19 mouse cellular contexts compared by ENCODE assay signal in the genomic region with DNA sequence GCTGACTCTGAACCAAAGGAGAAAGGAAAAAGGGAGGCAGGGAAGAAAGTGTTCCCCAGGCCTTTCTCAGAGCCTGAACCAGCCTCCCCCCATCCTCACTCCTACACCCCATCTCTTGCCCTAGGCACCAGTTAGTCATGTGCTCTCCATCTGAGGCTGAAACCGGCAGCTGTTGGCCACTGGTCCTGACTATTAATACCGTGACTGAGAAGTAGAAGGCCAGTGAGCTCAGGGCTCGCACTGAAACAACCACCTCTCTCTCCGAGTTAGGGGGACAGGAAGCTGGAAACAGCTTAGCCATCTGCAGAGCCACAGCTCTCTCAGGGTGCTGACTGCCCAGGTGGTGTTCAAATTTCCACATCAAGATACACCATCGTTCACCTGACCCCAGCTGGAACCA. TPM values are rescaled to one million over a fixed set of nuclear protein-coding genes. Genes with fewer than 3 reads are reported as not detected.
A peak's percentile ranks its signal among the peaks of the same experiment; 100 is the strongest.
DNase-seq lines count a peak whose midpoint lies in the region; ATAC-seq and TF ChIP-seq lines count a peak whose summit lies in the region.
"Had no signal": no experiment of that assay in that cellular context is flagged by ENCODE, and none has a peak within 500 bp of the region (broad histone marks: within the 10 kb centered on the region; RNA-seq: fewer than 3 reads in every experiment).

No protein-coding gene starts in this region.

- no peak overlapping the region for H3K27ac ChIP-seq in thymus, adult 2 months (ENCODE audit: control insufficient read depth, insufficient read depth, low read length)
- H3K27ac ChIP-seq: embryonic facial prominence, embryonic 15.5 days; forebrain, embryonic 10.5 days; heart, embryonic 13.5 days; hindbrain, embryonic 15.5 days had no signal

- ATAC-seq in G1E (ENCODE audit: extremely low read depth, insufficient number of reproducible peaks, low FRiP score, poor library complexity, severe bottlenecking): no peak; the same call in 1 of the 2 replicates
- ATAC-seq in megakaryocyte progenitor cell, adult 5-6 weeks (replicated peaks; ENCODE audit: poor library complexity): peak; percentile 12
- ATAC-seq: forebrain, embryonic 14.5 days had no signal

- 46% methylated on average over 5 of the region's 5 CpGs for WGBS in thymus, adult 2 months

- no peak overlapping the region for H3K4me3 ChIP-seq in thymus, adult 2 months (ENCODE audit: control insufficient read depth, insufficient read depth, low read length)
- peak overlapping the region; percentile 34; the same call in 1 of the 2 replicates for H3K4me3 ChIP-seq in G1E (ENCODE audit: low read depth, low read length)
- H3K4me3 ChIP-seq: embryonic facial prominence, embryonic 15.5 days; erythroblast, embryonic 14.5 days; forebrain, embryonic 10.5 days; heart, embryonic 13.5 days; hindbrain, embryonic 15.5 days had no signal

- peaks cover 20% of the 10 kb centered on the region for H3K4me1 ChIP-seq in thymus, adult 2 months (replicated peaks; ENCODE audit: control insufficient read depth, insufficient read depth, low read length)
- H3K4me1 ChIP-seq in G1E (ENCODE audit: insufficient read depth, low read depth, low read length): peaks cover 55% of the 10 kb centered on the region
- H3K4me1 ChIP-seq: hindbrain, embryonic 15.5 days had no signal

- no peaks in the 10 kb centered on the region for H3K9me3 ChIP-seq in G1E (replicated peaks)
- H3K9me3 ChIP-seq: embryonic facial prominence, embryonic 15.5 days; forebrain, embryonic 10.5 days; heart, embryonic 13.5 days; hindbrain, embryonic 15.5 days had no signal

- TF ChIP-seq POLR2A in thymus, adult 2 months (IDR thresholded peaks at IDR 0.05; ENCODE audit: control insufficient read depth, extremely low read depth, insufficient read depth, low read length, poor library complexity): no peak

- no peaks in the 10 kb centered on the region for H3K36me3 ChIP-seq in thymus, adult 2 months (ENCODE audit: control insufficient read depth, insufficient read depth, low read length)
- H3K36me3 ChIP-seq in G1E (replicated peaks): no peaks in the 10 kb centered on the region
- H3K36me3 ChIP-seq: embryonic facial prominence, embryonic 15.5 days; forebrain, embryonic 10.5 days; heart, embryonic 13.5 days; hindbrain, embryonic 15.5 days had no signal

- peak; percentile 26 for DNase-seq in thymus, postnatal 4 days
- no peak for DNase-seq in thymus, adult 2 months
- DNase-seq in G1E (ENCODE audit: low spot score): no peak
- no peak for DNase-seq in neural tube, embryonic 10.5 days (ENCODE audit: extremely low spot score, low spot score)
- DNase-seq in frontal cortex, adult 2 months (ENCODE audit: extremely low spot score in 1 of 2, low spot score in 1 of 2): no peak
- no peak for DNase-seq in thymus, postnatal 14 days
- DNase-seq: adrenal gland, postnatal 10 days; cerebellum, adult 11 months; cerebellum, adult 8-10 months; cerebellum, postnatal 14 days; embryo, embryonic 11 days; heart, postnatal 36 days had no signal

- H3K27me3 ChIP-seq in thymus, adult 2 months (ENCODE audit: control insufficient read depth, insufficient read depth, low read length): no peaks in the 10 kb centered on the region
- peaks cover 19% of the 10 kb centered on the region for H3K27me3 ChIP-seq in G1E (ENCODE audit: insufficient read depth, low read length)
- H3K27me3 ChIP-seq: embryonic facial prominence, embryonic 15.5 days; hindbrain, embryonic 15.5 days had no signal

- TF ChIP-seq CTCF in thymus, adult 2 months (IDR thresholded peaks at IDR 0.05; ENCODE audit: borderline replicate concordance, control insufficient read depth, extremely low read depth, insufficient read depth, low read length, poor library complexity): no peak
- TF ChIP-seq CTCF in G1E (IDR thresholded peaks at IDR 0.05; ENCODE audit: low read depth, low read length): no peak

RNA-seq across cellular contexts. Expression of a gene that starts 13.2 kb away (rescaled TPM):
- polyA plus RNA-seq in thymus, adult 2 months (2012; rRNA removed): 17.8 and 19.3 TPM in 2 replicates
- total RNA-seq in G1E (2014; fragmentation: Nextera tagmentation): 79.2 and 80.0 TPM in 2 replicates
- 39.8 and 40.7 TPM in 2 replicates for total RNA-seq in G1E (2017)
- 2.9 and 5.5 TPM in 2 replicates for polyA plus RNA-seq in G1E (2012)
- total RNA-seq in megakaryocyte progenitor cell, adult 5-6 weeks (2015): 182 and 183 TPM in 2 replicates
- total RNA-seq in megakaryocyte progenitor cell, adult 5-6 weeks (2017): 128 and 134 TPM in 2 replicates
- polyA plus RNA-seq in frontal cortex, adult 2 months (2012; rRNA removed): 1.7 and 2.0 TPM in 2 replicates
